Mouse (Mus musculus): ENCODE results near the gene Lpp.

Gene Lpp

DNA sequence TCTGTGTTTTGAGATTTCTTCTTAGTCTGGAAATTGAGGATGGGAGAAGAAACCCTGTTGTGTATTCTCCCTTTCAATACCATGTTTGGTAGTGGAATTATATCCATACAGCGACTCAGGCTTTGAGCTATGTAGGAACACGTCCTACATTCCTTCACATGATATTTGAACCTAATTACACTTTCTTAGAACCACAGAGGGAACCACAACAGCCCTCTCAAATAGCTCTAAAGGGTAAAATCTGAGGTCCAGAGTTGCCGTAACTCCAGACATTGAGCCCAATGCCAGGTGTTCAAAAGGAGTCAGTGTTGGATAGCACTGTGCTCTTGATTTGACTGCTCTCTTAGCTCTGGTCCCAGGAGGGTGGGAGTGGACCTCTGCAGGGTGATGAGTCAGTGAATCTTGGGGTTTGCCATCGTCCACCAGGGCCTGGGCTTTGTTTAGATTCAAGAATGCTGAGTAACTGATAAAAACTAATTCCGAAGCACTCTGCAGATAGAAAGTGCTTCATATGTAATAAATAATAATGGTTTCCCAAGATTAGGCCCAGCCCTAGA is 104.9 kb downstream of the Lpp start:
- DNase-seq (ENCODE audit: extremely low spot score, low spot score) = no peak

DNA sequence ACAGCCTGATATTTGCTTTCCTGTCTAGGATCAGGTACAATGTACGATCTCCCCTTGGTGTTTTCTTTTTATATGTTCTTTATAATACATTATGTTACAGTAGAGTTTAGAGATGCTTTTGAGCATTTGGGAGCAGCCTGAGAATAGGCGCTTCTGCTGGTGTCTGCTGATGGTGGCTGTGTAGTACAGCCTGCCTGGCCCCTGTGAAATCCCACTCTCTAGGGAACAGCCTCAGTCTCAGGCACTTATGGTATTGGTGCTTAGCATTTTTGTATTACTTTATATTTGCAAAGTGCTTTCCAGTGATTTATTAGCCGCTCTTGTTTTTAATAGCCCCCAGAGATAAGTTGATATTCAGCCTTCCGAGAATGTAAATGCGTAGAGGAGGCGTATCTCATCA is 107.9 kb downstream of the Lpp start:
- DNase-seq (ENCODE audit: extremely low spot score, low spot score) = no peak

DNA sequence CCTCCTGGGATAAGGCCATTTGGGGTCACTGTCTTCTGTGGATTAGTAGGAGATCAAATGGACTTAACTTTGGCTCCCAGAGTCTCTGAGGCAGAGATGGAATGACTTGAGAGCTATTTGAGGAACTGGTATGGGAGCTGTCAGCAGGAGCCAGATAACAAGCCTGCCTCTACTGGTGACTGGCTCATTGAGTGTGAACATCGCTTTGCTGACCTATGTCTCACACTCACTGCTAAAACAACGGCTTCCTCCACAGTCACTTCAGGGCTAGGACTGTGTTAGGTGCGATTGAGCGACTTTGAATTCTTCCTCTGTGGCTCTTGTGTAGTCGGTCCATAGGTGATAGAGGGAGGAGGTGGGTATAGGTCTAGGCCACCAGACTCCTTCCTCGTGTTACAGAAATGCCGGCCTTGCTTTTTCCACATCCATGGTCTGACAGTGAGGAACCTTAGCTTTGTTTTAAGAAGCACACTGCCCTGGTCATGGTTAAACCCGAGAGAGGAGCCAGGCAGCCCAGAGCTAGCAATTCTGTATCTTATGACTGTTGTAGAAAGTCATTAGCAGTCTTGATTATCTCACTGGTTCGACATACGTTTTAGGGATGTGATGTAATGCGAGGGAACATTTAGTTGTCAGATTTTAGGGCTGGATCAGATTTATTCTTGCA is 108.5 kb downstream of the Lpp start:
- DNase-seq (ENCODE audit: extremely low spot score, low spot score) = no peak

DNA sequence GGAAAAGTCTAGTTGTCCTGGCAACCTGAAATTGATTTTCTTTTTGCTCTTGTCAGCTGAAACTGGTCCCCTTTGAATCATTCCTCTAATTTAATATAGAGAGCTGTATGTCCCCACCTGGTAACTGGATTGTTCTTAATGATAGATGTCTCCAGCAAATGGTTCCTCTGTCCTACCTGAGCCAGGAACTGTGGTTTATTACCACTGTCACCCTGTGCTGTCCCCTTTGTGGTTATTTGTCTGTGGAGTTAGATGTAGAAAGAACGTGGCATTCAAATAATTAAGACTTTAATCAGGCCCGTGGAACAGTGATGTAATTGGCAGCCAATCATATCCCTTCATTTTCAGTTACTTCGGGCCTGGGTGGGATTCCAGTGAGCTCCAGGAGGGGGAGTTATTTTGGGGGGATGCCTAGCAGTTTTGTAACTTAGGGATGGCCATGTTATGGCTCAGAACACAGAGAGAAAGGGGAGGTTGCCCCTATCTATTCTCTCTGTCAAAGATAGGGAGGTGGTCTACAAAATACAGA is 109.1 kb downstream of the Lpp start:
- no peak for DNase-seq (ENCODE audit: extremely low spot score, low spot score)

DNA sequence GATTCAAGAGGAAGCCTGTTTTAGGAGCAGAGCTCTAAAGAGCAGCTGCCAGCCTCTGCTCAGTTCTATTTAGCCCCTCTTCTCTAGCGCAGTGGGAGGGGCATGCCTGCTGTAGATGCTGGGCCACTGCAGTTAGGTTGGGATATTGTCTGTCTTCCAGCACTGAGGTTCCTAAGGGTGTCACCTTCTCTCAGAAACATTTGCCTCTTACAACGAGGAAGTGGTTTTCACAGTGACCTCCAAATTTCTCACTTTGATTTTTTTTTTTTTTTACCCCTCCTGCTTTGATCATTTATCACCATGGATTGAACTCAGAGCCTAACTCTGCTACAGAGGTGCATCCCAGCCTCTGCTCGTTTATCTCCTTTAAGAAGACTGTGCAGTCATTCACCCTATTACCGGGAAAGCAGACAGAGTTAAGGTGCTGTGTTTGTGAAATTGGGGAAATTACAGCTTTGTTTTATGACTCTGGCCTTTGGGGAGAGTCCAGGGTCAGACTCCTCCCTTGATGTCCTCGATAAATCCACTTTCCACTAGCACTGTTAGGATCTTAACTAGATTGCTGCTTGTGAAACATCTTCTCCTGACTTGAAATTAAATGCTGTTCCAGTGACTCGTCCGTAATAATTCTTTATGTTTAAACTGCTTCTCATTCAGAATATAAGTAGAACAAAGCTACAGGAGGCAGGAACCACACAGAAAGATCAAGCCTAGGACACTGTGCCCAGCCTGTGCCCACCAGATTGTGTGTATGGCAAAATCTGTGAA is 111.7 kb downstream of the Lpp start:
- DNase-seq (ENCODE audit: extremely low spot score, low spot score) = no peak

DNA sequence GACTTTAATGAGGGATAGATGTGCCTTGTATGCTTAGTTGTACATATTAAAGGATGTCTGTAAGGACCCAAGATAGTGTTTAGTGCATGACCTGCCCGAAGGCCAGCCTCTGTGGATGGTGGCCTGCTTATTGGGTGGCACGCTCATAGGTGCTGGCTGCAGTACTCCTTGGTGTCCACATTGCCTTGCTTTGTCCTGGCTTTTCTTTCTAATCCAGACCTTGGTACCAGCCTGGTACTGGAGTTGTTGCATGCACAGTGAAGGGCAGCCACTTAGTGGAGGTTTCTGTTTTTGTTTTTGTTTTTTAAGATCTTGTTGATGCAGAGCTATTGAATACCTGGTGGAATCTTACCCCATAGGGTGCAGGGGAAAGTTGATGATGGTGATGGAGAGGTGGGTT is 112.9 kb downstream of the Lpp start:
- no peak for DNase-seq (ENCODE audit: extremely low spot score, low spot score)

DNA sequence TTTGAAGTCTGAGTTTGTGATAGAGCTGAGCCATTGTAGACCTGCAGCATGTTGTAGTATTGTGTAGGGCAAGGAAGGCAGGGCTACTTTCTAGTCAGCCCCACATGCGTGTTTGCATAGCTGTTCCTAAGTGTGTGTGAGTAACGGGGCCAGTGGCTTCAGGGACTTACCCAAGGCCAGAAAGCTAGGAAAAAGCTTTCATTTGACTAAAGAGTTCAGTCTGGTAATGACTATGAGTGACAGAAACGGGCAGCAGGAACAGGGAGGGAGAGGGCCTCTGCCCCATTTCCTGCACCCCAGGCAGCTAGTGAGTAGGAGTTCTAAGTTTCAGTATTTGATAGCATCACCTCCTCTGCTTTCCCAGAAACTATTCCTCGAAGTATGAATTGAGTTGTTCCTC is 113.4 kb downstream of the Lpp start:
- DNase-seq (ENCODE audit: extremely low spot score, low spot score) = no peak

DNA sequence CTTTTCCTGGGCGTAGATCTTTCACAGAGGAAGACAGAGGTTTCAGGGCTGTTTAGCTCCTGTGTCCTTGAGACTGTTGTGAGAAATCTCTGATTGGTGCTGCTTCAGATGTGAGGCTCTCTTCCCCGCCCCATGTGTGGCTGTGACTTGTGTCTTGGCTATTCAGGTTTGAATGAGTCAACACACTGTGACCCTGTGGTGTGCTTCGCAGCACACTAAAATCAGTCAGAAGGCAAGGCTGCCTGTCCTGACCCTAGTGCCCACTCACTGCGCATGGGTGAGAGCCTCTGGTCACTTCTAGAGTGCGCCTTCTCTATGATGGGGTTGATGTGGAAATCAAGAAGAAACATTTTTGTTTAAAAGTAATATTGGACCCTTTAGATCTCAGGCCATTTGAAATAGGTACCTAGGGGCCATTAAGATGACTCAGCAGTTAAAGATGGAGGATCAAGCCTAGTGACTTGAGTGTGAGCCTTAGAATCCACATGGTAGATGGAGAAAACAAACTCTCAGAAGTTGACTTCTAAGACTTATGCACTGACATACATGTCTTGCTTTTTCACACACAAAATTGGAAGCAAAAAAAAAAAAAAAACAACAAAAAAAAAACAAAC is 114.7 kb downstream of the Lpp start:
- DNase-seq (ENCODE audit: extremely low spot score, low spot score) = no peak

DNA sequence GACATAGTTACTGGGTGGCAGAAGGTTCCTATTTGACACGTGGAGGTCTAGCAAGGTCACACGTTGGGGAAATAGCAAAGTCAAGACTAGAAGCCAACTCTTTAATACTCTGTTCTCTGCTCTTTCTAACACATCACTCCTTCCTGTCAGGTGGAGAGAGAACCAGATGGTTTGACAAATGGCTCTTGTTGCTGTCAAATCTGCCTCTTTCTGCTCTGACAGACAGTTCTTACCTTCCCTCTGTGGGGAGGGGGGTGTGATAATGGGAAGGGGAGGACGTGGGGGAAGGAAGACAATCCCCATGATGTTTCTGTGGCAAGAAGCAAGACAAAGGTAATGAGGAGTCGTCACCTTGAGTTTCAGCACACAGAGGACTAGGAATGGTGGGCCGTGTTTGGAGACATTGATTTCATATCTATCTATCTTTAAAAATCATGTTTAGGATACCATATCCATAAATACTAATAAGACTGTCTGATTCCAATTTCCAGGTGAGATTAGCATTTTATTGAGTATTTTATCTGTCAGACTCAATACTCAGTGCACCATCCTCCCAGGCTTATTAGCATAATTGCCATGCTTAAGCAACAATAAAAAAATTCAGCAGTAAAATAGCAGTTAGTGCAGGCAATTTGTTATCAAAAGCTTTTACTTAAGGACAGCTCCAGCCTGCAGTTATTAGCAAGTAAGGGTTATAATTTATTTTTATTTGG is 115.9 kb downstream of the Lpp start:
- DNase-seq (ENCODE audit: extremely low spot score, low spot score) = no peak

DNA sequence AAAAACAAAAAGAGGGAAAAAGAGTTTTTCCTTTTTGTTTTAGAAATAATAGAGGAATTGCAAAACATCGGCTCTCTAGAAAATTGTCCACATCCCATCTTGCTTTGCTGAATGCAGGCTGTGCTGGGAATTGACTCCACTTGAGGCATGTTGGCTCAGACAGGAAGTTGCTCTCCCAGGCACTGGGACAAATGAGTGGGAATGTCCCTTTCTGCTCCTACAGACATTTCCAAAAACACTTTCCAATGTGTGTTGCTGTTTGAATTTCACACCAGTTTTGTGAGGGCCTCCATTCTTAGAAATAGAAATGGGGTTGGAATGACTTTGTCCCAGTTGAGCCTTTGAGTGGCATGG is 116.5 kb downstream of the Lpp start:
- no peak for DNase-seq (ENCODE audit: extremely low spot score, low spot score)

DNA sequence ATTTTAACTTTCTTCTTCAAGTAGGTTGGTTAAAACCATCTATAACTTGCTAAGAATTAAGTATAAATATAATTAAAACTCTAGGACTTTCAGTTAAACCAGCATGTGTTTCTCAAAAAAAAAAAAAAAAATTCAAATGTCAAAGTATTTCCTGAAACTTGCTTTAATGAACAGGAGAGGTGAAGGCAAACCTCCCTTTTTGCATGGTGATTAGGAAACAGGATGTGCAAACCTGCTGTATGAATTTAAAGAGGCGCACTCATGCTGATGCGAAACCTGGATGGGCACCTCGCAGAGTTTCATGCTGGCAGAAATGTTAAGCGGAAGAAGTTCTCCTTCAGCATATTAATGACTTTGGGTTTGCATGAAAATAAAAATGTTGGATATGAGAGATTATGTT is 119.9 kb downstream of the Lpp start:
- no peak for DNase-seq (ENCODE audit: extremely low spot score, low spot score)

DNA sequence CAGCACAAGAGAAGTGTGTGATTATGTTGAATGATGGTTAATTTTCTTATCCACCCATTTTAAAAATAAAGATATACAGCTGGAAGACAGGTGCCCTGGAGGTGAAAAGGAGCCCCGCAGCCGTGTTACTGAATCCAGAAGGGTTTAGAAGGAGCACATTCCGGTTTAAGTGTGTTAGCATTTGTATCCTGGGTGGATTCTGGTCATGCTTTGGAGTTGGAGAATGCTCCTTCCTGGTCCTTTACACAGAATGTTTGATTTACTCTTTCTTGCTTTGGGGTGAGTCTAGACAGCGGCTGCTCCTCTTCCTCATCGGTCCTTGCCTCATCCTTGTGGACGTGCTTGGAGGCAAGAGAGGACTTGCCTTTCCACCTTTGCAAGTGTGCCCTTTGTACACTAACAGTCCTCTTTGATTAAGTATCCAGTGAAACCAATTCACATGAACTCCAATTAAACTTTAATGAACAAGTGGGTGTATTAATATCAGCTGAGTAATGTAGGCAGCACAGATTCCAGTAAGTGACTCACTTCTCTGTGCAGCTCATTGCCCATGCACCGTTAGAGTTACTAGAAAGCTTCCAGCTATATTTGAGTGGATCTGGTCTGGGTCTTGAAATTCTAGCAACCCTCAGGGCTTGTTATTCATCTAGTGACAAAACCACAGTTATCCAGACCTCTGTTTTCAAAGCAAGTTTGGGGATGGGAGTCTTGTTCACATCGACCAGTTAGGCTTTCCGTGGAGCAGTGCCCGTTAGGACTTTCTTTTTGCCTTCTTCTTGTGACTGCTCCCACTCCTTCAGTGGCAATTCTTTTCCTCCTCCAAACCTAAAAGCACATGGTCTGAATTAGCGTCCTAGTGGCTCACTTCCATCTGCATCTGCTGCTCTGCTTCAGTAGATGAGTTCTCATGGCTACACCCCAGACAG is 121.8 kb downstream of the Lpp start:
- DNase-seq (ENCODE audit: extremely low spot score, low spot score) = no peak

DNA sequence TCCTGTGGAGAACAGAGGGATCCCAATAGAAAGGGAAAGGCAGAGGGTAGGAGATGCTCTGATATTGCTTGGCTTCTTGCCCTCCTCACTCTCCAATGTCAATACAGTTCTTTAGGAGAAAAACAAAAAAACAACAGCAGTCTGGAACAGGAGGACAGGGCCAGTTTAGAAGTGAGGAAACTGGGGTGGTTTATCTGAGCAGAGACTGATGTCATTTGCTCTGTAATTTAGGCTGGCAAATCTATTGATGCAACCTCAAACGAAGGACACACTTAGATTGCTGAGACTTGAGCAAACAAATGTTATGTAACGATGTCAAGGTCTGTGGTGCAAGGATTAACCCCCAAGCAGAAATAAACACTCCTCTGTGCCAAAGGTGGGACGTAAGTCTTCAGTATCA is 123.7 kb downstream of the Lpp start:
- no peak for DNase-seq (ENCODE audit: extremely low spot score, low spot score)

DNA sequence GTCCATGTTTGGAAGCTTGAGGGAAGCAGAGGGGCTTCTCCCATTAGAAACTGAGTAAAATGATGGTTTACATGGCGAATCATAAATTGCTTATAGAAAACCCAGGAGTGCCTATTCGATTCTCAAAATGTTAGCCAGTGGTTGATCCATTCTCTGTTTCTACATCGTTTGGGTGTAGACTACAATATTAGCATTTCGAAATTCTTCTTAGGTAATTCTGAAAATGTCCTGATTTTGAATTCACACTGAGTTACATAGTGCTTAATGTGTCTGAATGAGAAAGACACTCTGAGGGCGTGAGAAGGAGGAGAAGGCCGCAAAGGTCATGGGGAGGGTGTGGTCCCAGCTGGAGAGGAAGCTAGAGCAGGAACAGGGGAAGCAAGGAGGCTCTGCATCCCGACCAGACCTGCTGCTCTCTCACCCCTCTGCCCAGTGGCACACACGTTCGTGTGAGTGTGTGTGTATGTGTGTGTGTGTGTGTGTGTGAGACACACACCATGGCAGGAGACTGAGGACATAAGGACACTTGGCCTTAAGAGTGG is 124.3 kb downstream of the Lpp start:
- DNase-seq (ENCODE audit: extremely low spot score, low spot score) = no peak

DNA sequence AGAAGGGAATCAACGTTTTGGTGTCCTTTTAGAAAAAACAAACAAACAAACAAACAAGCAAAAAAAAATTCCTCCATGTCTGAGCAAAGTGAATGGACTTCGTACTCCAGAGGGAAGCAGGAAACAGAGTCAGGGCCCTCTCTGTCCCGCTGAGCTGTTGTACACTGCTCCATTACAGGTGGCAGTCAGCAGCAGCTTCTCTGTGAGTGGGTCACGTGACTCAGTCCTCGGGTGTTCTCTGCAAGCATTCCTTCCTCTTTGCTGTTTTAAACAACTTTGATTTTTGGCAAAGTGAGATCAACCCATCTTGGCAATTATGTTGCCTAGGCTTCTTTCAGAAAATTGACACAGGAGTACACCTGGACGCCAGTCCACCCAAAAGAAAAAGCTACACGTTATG is 125.5 kb downstream of the Lpp start:
- DNase-seq (ENCODE audit: extremely low spot score, low spot score) = no peak

DNA sequence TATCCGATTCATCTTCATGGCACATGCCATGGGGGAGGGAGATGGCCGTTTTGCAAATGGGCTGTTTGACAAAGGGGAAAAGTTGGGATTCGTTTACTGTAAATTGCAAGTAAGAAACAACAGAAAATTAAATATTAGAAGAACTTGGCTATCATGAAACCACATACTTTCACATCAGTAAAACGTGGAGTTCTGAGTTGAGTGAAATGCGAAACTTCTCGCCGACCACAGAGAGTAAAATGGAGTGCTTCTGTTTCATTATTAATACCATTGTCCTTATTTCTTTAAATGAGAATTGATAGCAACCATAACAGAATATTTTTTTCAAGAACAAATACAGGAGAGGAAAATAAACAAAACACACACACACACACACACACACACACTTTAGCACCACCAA is 133.9 kb downstream of the Lpp start:
- DNase-seq (ENCODE audit: extremely low spot score, low spot score) = no peak

DNA sequence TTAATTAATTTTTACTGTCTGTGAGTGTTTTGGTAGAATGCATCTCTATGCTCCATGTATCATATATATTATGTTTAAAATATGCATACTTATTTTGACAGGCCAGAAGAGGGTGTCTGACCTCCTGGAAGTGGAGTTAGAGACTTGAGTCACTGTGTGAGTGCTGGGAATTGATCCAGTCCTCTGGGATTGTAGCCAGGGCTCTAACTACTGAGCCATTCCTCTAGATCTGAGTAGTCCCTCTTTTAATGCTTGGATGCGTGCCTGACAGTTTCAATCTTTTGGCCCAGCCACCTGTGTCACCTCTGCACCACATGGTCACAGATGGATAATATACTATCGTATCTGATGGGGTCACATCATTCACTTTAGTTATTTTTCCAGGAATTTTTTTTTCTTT is 138.4 kb downstream of the Lpp start:
- DNase-seq (ENCODE audit: extremely low spot score, low spot score) = no peak

DNA sequence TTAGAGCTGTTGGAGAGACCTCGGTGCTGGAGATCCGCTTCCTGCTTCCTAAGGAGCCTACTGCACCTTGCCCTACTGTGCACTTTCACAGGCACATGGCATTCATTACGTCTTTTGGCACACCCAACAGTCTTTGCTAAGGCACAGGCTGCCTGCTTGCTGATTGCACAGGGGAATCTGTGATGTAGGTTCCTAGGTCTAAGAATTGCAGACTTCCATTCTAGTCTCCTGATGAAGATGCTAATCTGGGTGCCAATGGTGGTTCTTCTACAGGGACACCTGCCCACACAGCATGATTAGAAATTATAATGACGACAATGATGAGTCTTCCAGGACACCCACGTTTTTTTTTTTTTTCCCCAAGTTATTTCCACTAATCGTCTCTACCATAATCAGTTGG is 141.9 kb downstream of the Lpp start:
- no peak for DNase-seq (ENCODE audit: extremely low spot score, low spot score)

DNA sequence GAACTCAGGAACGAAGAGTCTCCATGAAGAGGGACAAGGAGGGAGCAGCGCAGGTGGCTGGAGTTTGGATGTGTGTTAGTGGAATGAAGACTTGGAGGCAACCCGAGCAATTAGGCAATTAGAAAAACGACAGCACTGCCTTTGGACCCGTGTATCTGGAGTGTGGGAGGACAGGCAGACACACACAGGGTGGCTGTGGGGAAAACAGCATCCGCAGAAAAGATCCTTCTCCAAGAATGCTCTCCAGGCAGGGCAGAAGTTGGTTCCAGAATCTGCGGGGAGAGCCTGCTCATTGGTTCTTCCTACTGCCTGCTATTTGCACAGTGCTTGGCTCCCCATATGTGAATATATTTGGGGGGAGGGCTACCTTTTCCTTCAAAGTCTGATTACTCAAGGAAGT is 143.0 kb downstream of the Lpp start:
- DNase-seq (ENCODE audit: extremely low spot score, low spot score) = no peak

DNA sequence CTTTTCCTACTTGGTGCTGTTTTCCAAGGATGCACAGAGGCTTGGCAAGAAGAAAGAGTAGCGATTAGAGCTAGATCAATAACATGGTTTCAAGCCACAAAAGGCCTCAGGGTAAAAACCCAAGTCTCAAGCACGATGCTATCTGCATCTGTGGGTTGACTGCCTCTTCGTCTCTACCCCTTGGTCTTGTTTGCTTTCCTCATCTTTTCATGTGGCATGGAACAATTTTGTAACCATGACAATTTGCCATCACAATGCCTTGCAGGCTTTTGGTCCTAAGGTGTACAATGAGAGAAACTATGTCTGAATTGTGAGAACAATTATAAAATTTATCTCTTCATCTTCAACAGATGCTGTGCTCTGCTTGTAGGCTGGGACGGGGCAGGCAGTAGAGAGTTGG is 145.7 kb downstream of the Lpp start:
- no peak for DNase-seq (ENCODE audit: extremely low spot score, low spot score)
